Mouse (Mus musculus) liver, embryonic 14.5 days (tissue): ENCODE measurements around the gene Prkaa2. TPM values are rescaled to one million over a fixed set of nuclear protein-coding genes. Genes with fewer than 3 reads are reported as not detected.

ENCODE experiments used
- ATAC-seq: fragments of 200-750 bp; cut with Nextera tagmentation; 2 replicates; pipeline ENCODE4 v1.8.0; 2017; ENCODE audit warnings: moderate number of reproducible peaks, mild to moderate bottlenecking, moderate library complexity; ENCODE audit not compliant: insufficient read depth
- DNase-seq, 3 experiments: peaks; one replicate each; pipeline ENCODE4 v3.0.0-alpha.2; 2012 to 2013; ENCODE audit warnings: low read depth in 3 of 3, low spot score in 3 of 3
- H3K27ac ChIP-seq: fragments of 300-500 bp; sonication (generic); 2 replicates; pipeline ENCODE4 v1.5.1; 2014; ENCODE audit warnings: moderate library complexity, mild to moderate bottlenecking, control low read depth, inconsistent platforms
- H3K27me3 ChIP-seq: fragments of 300-500 bp; sonication (generic); 2 replicates; pipeline ENCODE4 v1.6.1; 2014; ENCODE audit warnings: mild to moderate bottlenecking, low read length, moderate library complexity; ENCODE audit not compliant: control insufficient read depth, insufficient read depth
- H3K36me3 ChIP-seq: fragments of 300-500 bp; sonication (generic); replicated peaks from 2 replicates; pipeline ENCODE4 v1.6.1; 2014; ENCODE audit warnings: low read depth; ENCODE audit not compliant: control insufficient read depth, insufficient read depth
- H3K4me1 ChIP-seq, 2 experiments: fragments of 200-500 bp in 1 of 2; fragments of 300-500 bp in 1 of 2; sonication (generic) in 1 of 2; replicated peaks; 2 replicates each; pipeline ENCODE4 v1.6.1; 2012 to 2014; ENCODE audit warnings: antibody characterized with exemption in 1 of 2, inconsistent platforms in 1 of 2, low read length in 1 of 2; ENCODE audit not compliant: control insufficient read depth in 2 of 2, insufficient read depth in 2 of 2
- H3K4me2 ChIP-seq: fragments of 300-500 bp; sonication (generic); 2 replicates; pipeline ENCODE4 v1.6.1; 2014; ENCODE audit warnings: low read depth, mild to moderate bottlenecking, control low read depth, moderate library complexity
- H3K4me3 ChIP-seq, 2 experiments: fragments of 200-500 bp in 1 of 2; fragments of 300-500 bp in 1 of 2; sonication (generic) in 1 of 2; 2 replicates each; pipeline ENCODE4 v1.5.1; 2012 to 2014; ENCODE audit warnings: low read depth in 2 of 2, low read length in 2 of 2, mild to moderate bottlenecking in 2 of 2, control low read depth in 1 of 2, inconsistent platforms in 1 of 2, moderate library complexity in 1 of 2; ENCODE audit not compliant: insufficient read depth in 1 of 2
- H3K9ac ChIP-seq: fragments of 300-500 bp; sonication (generic); replicated peaks from 2 replicates; pipeline ENCODE4 v1.6.1; 2014; ENCODE audit warnings: mild to moderate bottlenecking, control low read depth, moderate library complexity
- H3K9me3 ChIP-seq: fragments of 300-500 bp; sonication (generic); 2 replicates; pipeline ENCODE4 v1.6.1; 2016; ENCODE audit warnings: low read length, mixed read lengths; ENCODE audit not compliant: control insufficient read depth
- CTCF ChIP-seq: IDR thresholded peaks from 2 replicates; pipeline ENCODE4 v1.5.1; 2016; ENCODE audit warnings: antibody characterized with exemption, low read depth, control low read depth
- EP300 ChIP-seq: IDR thresholded peaks from 2 replicates; pipeline ENCODE4 v1.6.1; 2016; ENCODE audit warnings: antibody characterized with exemption, low read depth
- WGBS: fragments of 180-500 bp; shearing (Covaris S2); extraction: QIAGEN DNeasy Blood & Tissue Kit; methylation state at CpG from one replicate; pipeline ENCODE4 v1.1.7; 2014; ENCODE audit not compliant: insufficient replicate concordance; 5-methylcytosine and 5-hydroxymethylcytosine counted together
- polyA plus RNA-seq, 2 experiments: library from polyadenylated mRNA; depleted of rRNA in 1 of 2; stranded (reverse) in 1 of 2; unstranded in 1 of 2; fragments of >200 nt; fragmentation: Nextera tagmentation in 1 of 2; extraction: Ambion mirVana in 1 of 2; gene quantifications; 2 replicates each; pipeline versions ENCODE4 v1.2.1 to v1.2.3; 2012 to 2014

Prkaa2 gene
- polyA plus RNA-seq, 2 experiments: 0.17 to 0.19 TPM

DNA sequence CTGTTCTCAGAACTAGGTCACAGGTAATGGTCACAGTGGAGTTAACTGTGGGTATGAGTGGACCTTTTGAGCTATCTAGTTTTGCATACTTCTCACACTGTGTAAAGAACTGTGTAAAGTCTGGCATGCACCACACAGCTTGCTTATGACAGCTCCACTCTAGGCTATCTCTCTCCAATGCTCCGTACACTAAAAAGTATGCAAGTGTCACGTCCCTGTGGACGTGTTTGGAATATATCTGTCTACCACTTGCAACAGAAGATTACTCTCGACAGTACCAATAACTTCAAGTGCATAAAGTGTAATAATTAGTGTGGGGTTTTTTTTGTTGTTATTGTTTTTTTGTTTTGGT is 8.4 kb downstream of the Prkaa2 start:
- ATAC-seq: no peak
- no peak overlapping the region for H3K27ac ChIP-seq

DNA sequence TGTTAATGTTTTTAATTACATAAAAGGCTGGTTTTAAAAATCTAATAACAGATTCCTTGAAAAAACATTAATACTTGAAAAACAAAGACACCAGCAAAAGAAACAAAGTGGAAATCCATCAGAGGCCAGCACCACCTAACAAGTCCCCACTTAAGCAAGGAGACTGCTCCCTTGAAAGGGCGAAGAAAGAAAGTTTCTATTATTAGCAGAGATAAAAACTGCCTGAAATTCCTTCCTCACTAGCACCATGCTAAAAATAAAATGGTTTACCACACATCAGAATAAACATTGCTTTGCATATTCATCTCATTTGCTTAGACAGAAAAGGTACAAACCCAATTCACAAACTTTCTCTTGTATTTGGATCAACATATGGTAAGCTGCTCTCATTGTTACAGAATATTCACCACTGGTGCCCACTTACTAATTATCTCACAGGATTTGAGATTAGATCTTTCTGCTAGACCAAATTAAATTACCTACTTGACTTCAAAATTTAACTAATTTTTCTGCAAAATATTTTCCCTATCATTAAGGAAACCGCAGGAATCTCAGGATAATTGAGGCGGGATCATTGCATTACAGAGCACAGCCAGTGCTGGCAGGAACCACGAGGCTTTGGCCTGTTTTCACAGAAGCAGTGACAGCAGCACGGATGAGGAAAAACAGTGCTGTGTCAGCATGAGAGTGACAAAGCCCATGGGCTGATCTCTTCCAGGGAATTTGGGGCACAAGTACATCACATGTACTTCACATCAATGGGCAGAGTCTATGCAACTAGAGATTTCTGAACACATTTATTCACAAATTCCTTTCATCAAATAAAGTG is 9.0 kb downstream of the Prkaa2 start:
- Histone ChIP-seq H3K4me3 (no peak overlapping the region), H3K4me2 (no peak overlapping the region), H3K9me3 (no peaks in the 10 kb centered on the region), H3K27ac (no peak overlapping the region), H3K27me3 (no peaks in the 10 kb centered on the region), H3K36me3 (no peaks in the 10 kb centered on the region), H3K9ac (no peak overlapping the region), H3K4me1 (no peaks in the 10 kb centered on the region)
- ATAC-seq (no peak), DNase-seq (no peak)
- WGBS: 32% methylated on average over 5 of the region's 5 CpGs
- TF ChIP-seq EP300 (no peak), CTCF (no peak)

More for the DNA sequence above, 8.4 kb downstream of the Prkaa2 start:
- WGBS: 50% methylated on average over 4 of the region's 4 CpGs
- Histone ChIP-seq H3K9ac (no peak overlapping the region), H3K27me3 (no peaks in the 10 kb centered on the region), H3K36me3 (no peaks in the 10 kb centered on the region), H3K4me2 (no peak overlapping the region), H3K9me3 (no peaks in the 10 kb centered on the region), H3K4me3 (no peak overlapping the region), H3K4me1 (no peaks in the 10 kb centered on the region)
- TF ChIP-seq EP300 (no peak), CTCF (no peak)
- DNase-seq: no peak

- 81% methylated on average over 7 of the region's 7 CpGs for WGBS
- no peak for TF ChIP-seq EP300
- TF ChIP-seq CTCF: no peak
- DNase-seq (no peak), ATAC-seq (no peak)
- Histone ChIP-seq H3K9ac (no peak overlapping the region), H3K4me3 (no peak overlapping the region), H3K36me3 (no peaks in the 10 kb centered on the region), H3K27ac (no peak overlapping the region), H3K4me2 (no peak overlapping the region), H3K9me3 (no peaks in the 10 kb centered on the region), H3K4me1 (no peaks in the 10 kb centered on the region), H3K27me3 (no peaks in the 10 kb centered on the region)
Observed at GRCm38 (mm10) chr4:105098660-105099059, 11.0 kb downstream of the Prkaa2 start.

GRCm38 (mm10) chr4:105098158-105098557 is 11.5 kb downstream of the Prkaa2 start:
- no peaks in the 10 kb centered on the region for H3K4me1 ChIP-seq
- no peaks in the 10 kb centered on the region for H3K36me3 ChIP-seq
- no peaks in the 10 kb centered on the region for H3K27me3 ChIP-seq
- no peak overlapping the region for H3K4me3 ChIP-seq
- 74% methylated on average over 8 of the region's 8 CpGs for whole genome bisulfite sequencing
- ATAC-seq (no peak), DNase-seq (no peak)
- no peak overlapping the region for H3K9ac ChIP-seq
- no peaks in the 10 kb centered on the region for H3K9me3 ChIP-seq
- no peak for TF ChIP-seq CTCF
- TF ChIP-seq EP300: no peak
- H3K27ac ChIP-seq: no peak overlapping the region
- H3K4me2 ChIP-seq: no peak overlapping the region

DNA sequence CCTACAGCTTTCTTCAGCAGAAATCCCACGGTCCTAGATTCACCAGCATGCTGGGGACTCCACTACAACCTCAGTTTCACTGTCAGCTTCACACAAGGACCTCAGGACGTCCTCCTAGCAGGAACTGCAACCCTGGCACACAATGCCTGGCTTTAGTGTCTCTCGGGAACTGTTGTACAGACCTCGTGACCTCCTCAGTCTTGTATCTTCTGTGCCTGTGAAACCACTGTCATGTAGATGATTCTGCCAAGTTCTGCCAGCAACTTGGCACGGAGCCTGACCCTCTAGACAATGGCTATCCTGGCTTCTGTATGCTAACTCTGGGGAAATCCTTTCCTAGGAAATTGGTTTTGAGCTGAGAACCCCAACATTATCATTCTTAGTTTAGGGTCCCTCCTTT is 14.4 kb downstream of the Prkaa2 start:
- H3K9me3 ChIP-seq: no peaks in the 10 kb centered on the region
- no peak overlapping the region for H3K4me2 ChIP-seq
- no peaks in the 10 kb centered on the region for H3K4me1 ChIP-seq
- no peak for TF ChIP-seq EP300
- TF ChIP-seq CTCF: no peak
- no peak overlapping the region for H3K27ac ChIP-seq
- no peaks in the 10 kb centered on the region for H3K36me3 ChIP-seq
- H3K27me3 ChIP-seq: no peaks in the 10 kb centered on the region
- DNase-seq (no peak), ATAC-seq (no peak)
- no peak overlapping the region for H3K4me3 ChIP-seq
- H3K9ac ChIP-seq: no peak overlapping the region
- WGBS: 43% methylated on average over 5 of the region's 5 CpGs
